Mouse (Mus musculus): ENCODE data around the gene Zfp523.

The Zfp523 gene

GRCm38 (mm10) chr17:28242296-28242695, 65.4 kb downstream of the Zfp523 start:
- no peak for DNase-seq (ENCODE audit: inconsistent ontology term)

GRCm38 (mm10) chr17:28244214-28244613, 67.3 kb downstream of the Zfp523 start:
- DNase-seq (ENCODE audit: inconsistent ontology term): no peak

GRCm38 (mm10) chr17:28244714-28245113, 67.8 kb downstream of the Zfp523 start:
- peak; percentile 54 for DNase-seq (ENCODE audit: inconsistent ontology term)

- DNase-seq (ENCODE audit: inconsistent ontology term): no peak
These were observed 69.7 kb downstream of the Zfp523 start for GRCm38 (mm10) chr17:28246640-28247039.

GRCm38 (mm10) chr17:28247613-28248012, 70.7 kb downstream of the Zfp523 start:
- DNase-seq (ENCODE audit: inconsistent ontology term): no peak

- no peak for DNase-seq (ENCODE audit: inconsistent ontology term)
These were observed 72.1 kb downstream of the Zfp523 start for GRCm38 (mm10) chr17:28249062-28249461.

GRCm38 (mm10) chr17:28251579-28252280, 74.8 kb downstream of the Zfp523 start:
- no peak for DNase-seq (ENCODE audit: inconsistent ontology term)

- no peak for DNase-seq (ENCODE audit: inconsistent ontology term)
These were observed 75.3 kb downstream of the Zfp523 start for GRCm38 (mm10) chr17:28252281-28252648.

GRCm38 (mm10) chr17:28253216-28253615, 76.3 kb downstream of the Zfp523 start:
- DNase-seq (ENCODE audit: inconsistent ontology term): no peak

GRCm38 (mm10) chr17:28254804-28255203, 77.9 kb downstream of the Zfp523 start:
- DNase-seq (ENCODE audit: inconsistent ontology term): no peak

Measured in Muller cell, postnatal 12 days (primary cell).